Mouse (Mus musculus) brain, adult 2 months (tissue): Measurements from ENCODE around the gene Rpl9-ps1.
A peak's percentile ranks its signal among the peaks of the same experiment; 100 is the strongest.

Experiments used
- DNase-seq: peaks from one replicate; pipeline ENCODE4 v3.0.0; 2011; ENCODE audit warnings: low read depth, low spot score

Gene Rpl9-ps1

DNA sequence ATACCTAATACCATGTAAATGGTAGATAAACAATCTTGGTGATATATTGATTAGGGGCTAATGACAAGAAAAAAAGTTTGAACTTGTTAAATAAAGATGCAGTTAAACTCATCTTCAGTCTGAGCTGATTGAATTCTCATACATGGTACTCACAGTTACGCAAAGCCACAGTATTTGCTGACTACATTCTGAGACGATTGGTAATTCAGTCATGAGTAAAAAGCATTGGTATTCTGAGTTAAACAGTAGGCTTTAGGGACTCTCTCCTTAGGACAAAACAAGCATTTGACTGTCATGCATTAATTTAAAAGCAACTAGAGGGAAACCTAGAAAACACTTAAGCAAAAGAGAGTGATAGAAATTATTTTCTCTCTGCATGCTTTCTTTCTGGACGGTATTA is 21.8 kb downstream of the Rpl9-ps1 start:
- DNase-seq, result no peak

DNA sequence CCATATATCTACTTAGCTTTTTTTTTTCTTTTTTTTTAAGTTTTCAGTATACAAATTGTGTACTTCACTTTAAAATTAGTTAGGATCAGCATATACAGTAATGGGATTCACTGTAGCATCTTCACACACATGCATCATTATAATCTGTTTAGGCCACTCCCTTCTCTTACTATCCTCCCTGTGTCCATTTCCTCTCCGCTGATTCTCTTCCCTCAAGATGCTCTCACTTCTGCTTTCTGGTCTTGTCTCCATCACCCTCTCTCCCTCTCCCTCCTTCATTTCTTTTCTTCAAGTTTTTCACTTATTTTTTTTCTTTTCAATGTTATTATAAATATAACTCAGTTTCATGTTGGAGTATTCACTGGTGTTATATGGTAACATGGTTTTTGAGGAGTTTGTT is 26.4 kb downstream of the Rpl9-ps1 start:
- no peak for DNase-seq

DNA sequence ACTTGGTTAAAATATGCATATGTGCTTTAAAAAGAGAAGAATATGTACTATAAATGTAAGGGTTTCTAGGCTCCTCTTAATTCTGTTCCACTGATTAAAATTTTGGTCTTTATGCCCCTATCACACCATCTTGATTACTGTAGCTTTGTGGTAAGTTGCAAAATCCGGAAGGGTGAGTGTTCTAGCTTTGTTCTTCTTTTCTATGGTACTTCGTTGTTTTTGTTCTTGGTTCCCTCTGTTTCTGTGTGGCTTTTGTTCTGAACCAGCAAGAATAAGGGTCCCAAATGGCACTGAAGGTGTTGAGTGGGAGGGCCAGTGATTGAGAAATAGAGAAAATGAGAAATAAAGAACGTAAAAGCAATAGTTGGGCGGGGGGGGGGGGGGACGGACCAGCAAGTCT is 27.2 kb downstream of the Rpl9-ps1 start:
- no peak for DNase-seq

DNA sequence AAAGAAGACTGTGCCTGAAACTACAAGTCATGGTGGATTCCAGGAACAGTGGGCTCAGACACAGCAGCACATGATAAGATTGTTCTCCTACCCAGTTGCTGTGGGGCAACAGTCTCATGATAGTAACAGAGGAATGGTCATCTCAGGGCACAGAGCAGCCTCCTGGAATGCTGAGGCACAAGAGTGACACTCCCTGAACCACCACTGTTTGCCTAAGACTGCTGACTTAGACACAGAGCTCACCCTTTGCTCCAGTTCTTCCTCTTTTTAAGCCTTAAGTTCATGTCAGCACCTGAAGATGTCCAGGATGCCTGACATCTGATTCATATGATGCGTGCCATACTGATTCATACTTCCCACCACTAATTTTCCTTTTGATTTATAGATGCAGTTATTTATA is 28.8 kb downstream of the Rpl9-ps1 start:
- no peak for DNase-seq

DNA sequence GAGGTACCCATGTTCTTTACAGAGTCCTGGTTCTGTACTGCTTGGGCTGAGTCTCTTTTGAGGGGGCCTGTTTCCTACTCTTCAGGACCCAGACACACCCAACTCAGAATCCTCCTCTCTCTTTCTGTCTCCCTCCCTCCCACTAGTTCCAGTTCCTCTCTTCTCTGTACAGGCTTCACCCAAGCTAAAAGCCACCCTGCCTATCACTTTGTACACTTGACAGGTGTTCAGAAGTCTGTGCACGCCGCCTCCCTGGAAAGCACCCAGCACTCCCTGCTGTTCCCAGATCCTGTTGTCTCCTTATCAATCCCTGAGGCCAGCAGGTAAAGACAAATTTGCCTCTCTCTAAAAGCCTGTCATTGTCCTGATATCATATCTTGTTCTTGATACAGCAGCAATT is 34.5 kb downstream of the Rpl9-ps1 start:
- DNase-seq, result no peak

DNA sequence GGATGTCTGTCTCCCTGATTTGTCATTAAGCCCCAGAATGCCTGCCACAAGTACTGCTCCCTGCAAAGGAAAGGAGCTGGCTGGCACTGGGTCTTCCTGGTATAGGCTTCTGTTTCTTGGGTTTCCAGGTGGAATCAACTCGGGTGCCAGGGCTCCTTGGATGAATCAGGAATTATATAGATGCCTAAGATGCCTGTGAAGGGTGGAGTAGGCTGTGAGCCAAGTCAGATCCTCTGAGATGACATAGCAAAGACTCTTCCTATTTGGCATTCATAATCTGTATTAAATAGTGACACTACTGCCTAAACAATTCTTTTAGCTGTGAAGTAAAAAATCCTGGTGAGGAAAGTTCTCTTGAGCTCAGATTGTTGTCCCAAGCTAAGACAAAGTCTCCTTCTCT is 39.0 kb downstream of the Rpl9-ps1 start:
- no peak for DNase-seq

DNA sequence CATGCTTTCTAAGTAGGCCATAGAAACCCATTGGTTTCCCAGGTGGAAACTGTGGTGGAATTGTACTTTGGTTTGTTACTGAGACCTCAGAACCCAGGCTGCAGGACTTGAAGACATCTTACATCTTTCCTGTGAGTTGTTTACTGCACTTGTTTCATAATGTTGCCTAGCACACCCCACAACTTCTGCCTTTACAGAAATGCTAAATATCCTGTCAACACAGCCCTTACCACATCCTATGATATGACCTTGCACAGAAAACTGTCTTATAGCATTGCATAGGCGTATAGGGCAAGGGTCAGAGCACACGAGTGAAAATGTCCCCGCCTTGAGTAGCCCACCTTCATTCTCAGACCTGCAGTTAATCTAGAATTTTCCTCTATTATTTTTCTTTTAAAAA is 39.9 kb downstream of the Rpl9-ps1 start:
- DNase-seq, result no peak

DNA sequence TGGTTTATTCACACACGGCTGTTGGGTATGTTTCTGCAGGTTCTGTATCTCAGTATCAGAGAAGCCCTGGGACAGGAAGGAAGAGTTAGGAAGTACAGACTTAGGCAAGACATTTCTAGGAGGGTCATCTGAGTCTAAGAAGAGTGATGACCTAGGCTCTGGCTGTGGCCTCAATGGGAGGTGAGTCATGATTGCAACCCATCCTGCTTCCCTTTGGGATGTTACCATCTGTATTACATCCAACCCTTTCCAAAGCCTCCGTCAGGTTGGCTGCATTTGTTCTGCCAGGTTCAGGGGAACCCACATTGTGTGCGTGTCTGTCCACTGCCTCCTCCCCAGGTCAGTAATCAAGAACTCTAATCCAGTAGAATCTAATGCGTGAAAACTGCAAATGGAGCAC is 40.7 kb downstream of the Rpl9-ps1 start:
- DNase-seq, result no peak

DNA sequence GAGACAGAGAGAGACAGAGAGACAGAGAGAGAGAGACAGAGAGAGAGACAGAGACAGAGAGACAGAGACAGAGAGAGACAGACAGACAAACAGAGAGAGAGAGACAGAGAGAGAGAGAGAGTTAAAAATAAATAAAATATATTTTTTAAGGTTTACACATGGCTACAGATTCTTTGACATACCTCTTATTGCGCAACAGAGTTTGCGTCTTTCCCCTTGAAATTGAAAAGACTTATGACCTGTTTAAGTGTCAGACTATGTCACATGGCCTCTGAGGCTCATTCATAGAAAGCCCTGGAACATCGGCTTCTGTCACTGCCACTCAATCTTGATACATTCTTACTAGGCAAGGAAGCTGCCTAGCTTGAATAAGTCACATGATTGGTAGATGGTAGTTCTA is 42.0 kb downstream of the Rpl9-ps1 start:
- no peak for DNase-seq

DNA sequence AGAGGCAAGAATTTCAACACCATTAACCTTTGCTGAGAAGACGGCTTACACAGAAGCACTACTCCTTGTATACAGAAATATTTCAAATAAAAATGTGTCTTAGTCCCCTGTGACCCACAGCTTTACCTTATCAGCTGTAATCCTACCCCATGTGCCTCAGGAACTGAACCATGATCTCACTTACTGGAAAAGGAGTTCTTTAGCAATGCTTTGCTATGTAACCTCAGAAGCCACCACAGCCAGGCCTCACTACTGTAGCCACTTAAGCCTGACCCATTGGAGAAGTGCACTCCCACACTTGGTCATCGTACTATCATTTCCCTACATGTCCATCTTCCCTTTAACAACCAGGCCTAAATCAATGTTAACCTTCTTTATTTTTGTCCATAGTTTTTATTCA is 44.8 kb downstream of the Rpl9-ps1 start:
- no peak for DNase-seq

DNA sequence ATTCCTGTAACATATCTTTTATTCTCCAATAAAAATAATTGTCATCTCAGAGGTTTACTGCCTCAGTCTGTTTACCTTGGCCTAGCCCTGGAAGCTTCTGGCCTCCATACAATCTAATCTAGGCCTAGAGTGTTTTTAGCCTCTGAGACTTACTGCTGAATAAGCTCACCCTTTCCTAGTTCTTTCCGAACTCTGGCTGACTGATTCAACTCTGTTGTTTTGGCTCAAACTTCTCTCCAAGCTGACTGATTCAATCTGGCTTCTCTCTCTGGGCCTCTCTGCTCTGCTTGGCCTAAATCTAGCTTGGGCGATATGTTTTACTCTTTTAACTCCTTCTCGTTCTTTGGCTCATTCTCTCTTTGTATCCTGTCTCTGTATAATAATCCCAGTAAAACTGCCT is 46.4 kb downstream of the Rpl9-ps1 start:
- DNase-seq, result no peak

DNA sequence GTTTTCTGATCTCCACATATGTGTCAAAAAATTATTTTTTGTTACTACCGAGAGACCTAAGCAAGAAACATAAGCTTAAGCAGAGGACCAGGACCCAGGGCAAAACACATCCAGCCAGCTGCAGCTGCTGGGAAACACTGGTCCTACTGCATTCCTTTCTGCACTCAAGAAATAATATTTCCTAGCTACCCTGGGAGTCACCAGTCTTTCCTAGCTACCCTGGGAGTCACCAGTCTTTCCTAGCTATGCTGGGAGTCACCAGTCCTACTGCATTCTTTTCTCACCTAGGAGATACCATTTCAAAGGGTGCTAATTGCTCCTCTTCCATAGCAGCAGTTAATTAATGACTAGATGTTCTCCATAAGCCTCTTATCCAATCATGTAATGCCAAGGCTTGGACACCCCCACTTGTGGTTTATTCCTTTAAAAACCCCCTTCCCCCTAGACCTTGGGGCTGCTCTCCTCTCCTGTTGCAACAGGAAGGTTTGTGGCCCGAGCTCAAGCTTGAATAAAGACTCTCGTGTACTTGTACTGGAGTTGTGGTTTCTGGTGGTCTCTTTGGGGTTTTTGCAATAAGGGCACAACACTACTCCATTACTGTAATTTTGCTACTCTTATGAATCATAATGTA is 47.1 kb downstream of the Rpl9-ps1 start:
- no peak for DNase-seq

DNA sequence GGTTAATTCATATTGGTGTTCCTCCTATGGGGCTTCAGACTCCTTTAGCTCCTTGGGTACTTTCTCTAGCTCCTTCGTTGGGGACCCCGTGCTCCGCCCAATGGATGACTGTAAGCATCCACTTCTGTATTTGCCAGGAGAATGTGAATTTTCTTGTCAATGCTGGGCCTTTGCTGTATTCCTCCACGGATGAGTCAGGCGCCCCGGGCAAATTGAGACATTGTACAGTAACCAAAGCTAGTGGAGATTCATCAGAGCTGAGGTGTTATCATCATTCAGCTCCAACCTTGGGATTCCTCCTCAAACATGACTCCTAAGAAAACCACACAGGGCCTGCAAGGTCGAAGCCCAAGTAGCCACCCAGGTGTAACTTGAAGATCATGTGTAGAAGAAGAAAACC is 47.6 kb downstream of the Rpl9-ps1 start:
- DNase-seq, result no peak

DNA sequence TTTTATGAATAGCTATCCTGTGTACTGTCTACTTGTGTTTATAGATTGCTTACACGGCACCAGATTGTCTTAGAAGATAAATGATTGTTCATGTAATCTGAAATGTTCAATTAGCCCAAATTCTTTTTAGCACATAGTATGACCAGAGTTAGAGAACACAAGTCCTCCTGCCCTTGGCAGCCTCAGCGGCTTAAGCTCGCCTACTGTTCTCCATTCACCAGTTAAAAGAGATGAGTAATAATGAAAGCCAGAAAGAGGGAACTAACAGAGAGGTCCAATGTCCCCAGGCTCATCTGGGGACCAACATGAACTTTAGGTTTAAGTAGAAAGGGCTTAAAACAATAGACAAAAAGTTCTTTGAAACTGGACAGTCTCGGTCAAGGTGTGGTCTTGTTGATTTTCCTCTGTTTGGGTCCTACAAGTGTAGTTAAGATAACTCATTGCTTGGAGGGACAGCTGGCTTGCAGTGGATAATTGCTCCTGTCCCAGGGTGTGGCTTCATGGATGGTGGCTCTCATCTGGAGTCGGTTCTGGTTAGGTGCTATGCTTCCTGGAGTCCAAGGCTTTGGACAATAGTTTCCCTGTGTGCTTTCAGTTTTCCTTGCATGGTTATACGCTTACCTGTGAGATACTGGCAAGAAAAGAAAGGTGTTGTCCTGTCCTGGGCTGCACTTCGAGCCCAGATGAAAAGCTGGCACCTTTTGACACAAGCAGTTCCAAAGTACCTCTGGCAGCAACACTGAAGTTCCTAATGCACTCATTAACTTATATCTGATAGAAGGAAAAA is 49.6 kb downstream of the Rpl9-ps1 start:
- DNase-seq, result peak; percentile 11
